Mouse (Mus musculus): ENCODE results near the gene Kalrn.

- no peak for TF ChIP-seq CTCF (IDR thresholded peaks at IDR 0.05; ENCODE audit: extremely low read depth, insufficient read depth, low read length)
- no peak for TF ChIP-seq POLR2A (IDR thresholded peaks at IDR 0.05; ENCODE audit: extremely low read depth, insufficient read depth, low read length)
Observed at GRCm38 (mm10) chr16:34299226-34299625, 274.1 kb downstream of the Kalrn start.
